ENCODE assay signal across 8 mouse cellular contexts in the genomic region with DNA sequence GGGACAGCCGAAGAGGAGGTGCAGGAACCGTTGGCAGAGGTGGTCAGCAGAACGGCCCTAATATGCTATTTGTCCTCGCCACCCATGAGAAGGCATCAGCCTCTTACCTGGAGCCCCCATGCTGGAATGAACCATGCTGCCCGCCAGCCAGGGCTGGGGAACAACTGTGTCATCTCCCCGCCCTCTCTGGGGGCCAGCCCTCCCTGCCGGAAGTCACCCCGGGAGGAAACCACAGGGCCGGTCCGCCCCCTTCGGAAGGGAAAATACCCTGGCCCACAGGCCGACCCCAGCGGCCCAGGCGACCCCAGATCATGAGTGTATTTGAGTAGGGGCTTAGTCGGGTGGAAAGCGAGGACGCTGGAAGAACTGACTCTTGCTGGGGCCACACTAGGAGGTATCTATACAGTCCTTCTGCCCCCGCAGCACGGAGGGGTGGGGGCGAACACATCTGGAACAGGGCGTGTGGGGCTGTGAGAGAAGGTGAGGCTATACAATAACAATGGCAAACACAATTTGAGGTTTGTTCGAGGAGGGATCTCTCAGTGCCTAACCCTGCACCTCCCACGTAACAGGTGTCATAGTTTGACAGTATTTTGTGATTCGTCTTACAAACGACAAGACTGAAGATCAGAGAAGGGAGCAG. TPM values are rescaled to one million over a fixed set of nuclear protein-coding genes. Genes with fewer than 3 reads are reported as not detected.
DNase-seq lines count a peak whose midpoint lies in the region; ATAC-seq and TF ChIP-seq lines count a peak whose summit lies in the region.

No protein-coding gene starts in this region.

- no peak for TF ChIP-seq CTCF in layer of hippocampus, adult 2 months (conservative IDR thresholded peaks at IDR 0.05)

- peak overlapping the region; percentile 46; the same call in 1 of the 2 replicates for H3K4me3 ChIP-seq in layer of hippocampus, adult 2 months
- peak overlapping the region; percentile 25; the same call in 1 of the 2 replicates for H3K4me3 ChIP-seq in heart, embryonic 11.5 days (ENCODE audit: low read depth, low read length)
- H3K4me3 ChIP-seq in liver, embryonic 11.5 days (ENCODE audit: low read depth, low read length), result peak overlapping the region; percentile 45
- no peak overlapping the region for H3K4me3 ChIP-seq in neural tube, embryonic 12.5 days

- DNase-seq in layer of hippocampus, adult 2 months (ENCODE audit: low spot score in 2 of 2), result no peak
- no peak for DNase-seq in layer of hippocampus, postnatal 14 days (ENCODE audit: low spot score in 2 of 2)
- DNase-seq in liver, embryonic 11.5 days (ENCODE audit: low spot score), result no peak
- DNase-seq in right cerebral cortex, postnatal 4 days, result no peak
- DNase-seq in Muller cell, postnatal 12 days (ENCODE audit: inconsistent ontology term), result no peak
- no peak for DNase-seq in cerebellum, postnatal 10 days

- H3K9me3 ChIP-seq in heart, embryonic 11.5 days (replicated peaks; ENCODE audit: control insufficient read depth, low read length), result peaks cover 3% of the 10 kb centered on the region; the same call in 1 of the 2 replicates
- H3K9me3 ChIP-seq in liver, embryonic 11.5 days (ENCODE audit: control insufficient read depth, low read length), result no peaks in the 10 kb centered on the region
- 0 out of 2 replicates have a peak, but pooled peaks cover 3% of the 10 kb centered on the region for H3K9me3 ChIP-seq in neural tube, embryonic 12.5 days

- H3K27me3 ChIP-seq in heart, embryonic 11.5 days (ENCODE audit: control insufficient read depth, insufficient read depth, low read length), result peaks cover 66% of the 10 kb centered on the region
- H3K27me3 ChIP-seq in liver, embryonic 11.5 days (replicated peaks; ENCODE audit: control insufficient read depth, insufficient read depth, low read length), result peaks cover 45% of the 10 kb centered on the region
- H3K27me3 ChIP-seq in neural tube, embryonic 12.5 days (replicated peaks), result peaks cover 20% of the 10 kb centered on the region

- H3K4me2 ChIP-seq in heart, embryonic 11.5 days, result peak overlapping the region; percentile 47
- peak overlapping the region; percentile 69 for H3K4me2 ChIP-seq in liver, embryonic 11.5 days
- H3K4me2 ChIP-seq in neural tube, embryonic 12.5 days (replicated peaks), result peak overlapping the region; percentile 59

- no peak for ATAC-seq in heart, embryonic 11.5 days (replicated peaks; ENCODE audit: insufficient number of reproducible peaks, low FRiP score, low TSS enrichment)
- ATAC-seq in liver, embryonic 11.5 days (replicated peaks; ENCODE audit: low FRiP score), result no peak; the same call in 1 of the 2 replicates
- ATAC-seq in neural tube, embryonic 12.5 days (ENCODE audit: low FRiP score, low read depth), result no peak

- peaks cover 4% of the 10 kb centered on the region; the same call in 1 of the 2 replicates for H3K4me1 ChIP-seq in heart, embryonic 11.5 days (ENCODE audit: control insufficient read depth, insufficient read depth, low read length)
- peaks cover 7% of the 10 kb centered on the region for H3K4me1 ChIP-seq in liver, embryonic 11.5 days (replicated peaks; ENCODE audit: control insufficient read depth, insufficient read depth, low read length)
- peaks cover 27% of the 10 kb centered on the region for H3K4me1 ChIP-seq in neural tube, embryonic 12.5 days

- H3K9ac ChIP-seq in heart, embryonic 11.5 days (ENCODE audit: low read depth, low read length), result no peak overlapping the region
- peak overlapping the region; percentile 57 for H3K9ac ChIP-seq in liver, embryonic 11.5 days (ENCODE audit: low read depth, low read length)
- H3K9ac ChIP-seq in neural tube, embryonic 12.5 days, result no peak overlapping the region

- no peaks in the 10 kb centered on the region for H3K36me3 ChIP-seq in heart, embryonic 11.5 days (ENCODE audit: control insufficient read depth, insufficient read depth, low read length)
- H3K36me3 ChIP-seq in liver, embryonic 11.5 days (ENCODE audit: control insufficient read depth, insufficient read depth, low read length), result no peaks in the 10 kb centered on the region
- H3K36me3 ChIP-seq in neural tube, embryonic 12.5 days, result peaks cover 3% of the 10 kb centered on the region; the same call in 1 of the 2 replicates

- WGBS in heart, embryonic 11.5 days (ENCODE audit: insufficient replicate concordance), result 8% methylated on average over 25 of the region's 25 CpGs
- 7% methylated on average over 25 of the region's 25 CpGs for WGBS in liver, embryonic 11.5 days
- WGBS in neural tube, embryonic 12.5 days, result 8% methylated on average over 25 of the region's 25 CpGs

- peak overlapping the region; percentile 67; the same call in 1 of the 2 replicates for H3K27ac ChIP-seq in layer of hippocampus, adult 2 months
- no peak overlapping the region for H3K27ac ChIP-seq in heart, embryonic 11.5 days (ENCODE audit: low read depth, low read length)
- H3K27ac ChIP-seq in liver, embryonic 11.5 days (ENCODE audit: low read depth, low read length), result no peak overlapping the region
- no peak overlapping the region for H3K27ac ChIP-seq in neural tube, embryonic 12.5 days

RNA-seq across cellular contexts. Expression of a gene that starts 47.1 kb away (rescaled TPM):
- total RNA-seq in layer of hippocampus, adult 2 months (2021), result 1 to 10 TPM; 8.2 to 8.5 TPM
- total RNA-seq in layer of hippocampus, postnatal 14 days (2021), result 10 to 100 TPM; 10.1 to 11.4 TPM
- polyA plus RNA-seq in heart, embryonic 11.5 days (2014; fragmentation: Nextera tagmentation; extraction: Ambion mirVana), result 0.68 and 0.83 TPM in 2 replicates
- 2.2 and 3.2 TPM in 2 replicates for polyA plus RNA-seq in liver, embryonic 11.5 days (2014; fragmentation: Nextera tagmentation; extraction: Ambion mirVana)
- polyA plus RNA-seq in neural tube, embryonic 12.5 days (2016; fragmentation: Nextera tagmentation; extraction: Ambion mirVana), result 28.1 and 32.6 TPM in 2 replicates
